Comparison of ENCODE assay signal across 21 mouse cellular contexts in the genomic region with DNA sequence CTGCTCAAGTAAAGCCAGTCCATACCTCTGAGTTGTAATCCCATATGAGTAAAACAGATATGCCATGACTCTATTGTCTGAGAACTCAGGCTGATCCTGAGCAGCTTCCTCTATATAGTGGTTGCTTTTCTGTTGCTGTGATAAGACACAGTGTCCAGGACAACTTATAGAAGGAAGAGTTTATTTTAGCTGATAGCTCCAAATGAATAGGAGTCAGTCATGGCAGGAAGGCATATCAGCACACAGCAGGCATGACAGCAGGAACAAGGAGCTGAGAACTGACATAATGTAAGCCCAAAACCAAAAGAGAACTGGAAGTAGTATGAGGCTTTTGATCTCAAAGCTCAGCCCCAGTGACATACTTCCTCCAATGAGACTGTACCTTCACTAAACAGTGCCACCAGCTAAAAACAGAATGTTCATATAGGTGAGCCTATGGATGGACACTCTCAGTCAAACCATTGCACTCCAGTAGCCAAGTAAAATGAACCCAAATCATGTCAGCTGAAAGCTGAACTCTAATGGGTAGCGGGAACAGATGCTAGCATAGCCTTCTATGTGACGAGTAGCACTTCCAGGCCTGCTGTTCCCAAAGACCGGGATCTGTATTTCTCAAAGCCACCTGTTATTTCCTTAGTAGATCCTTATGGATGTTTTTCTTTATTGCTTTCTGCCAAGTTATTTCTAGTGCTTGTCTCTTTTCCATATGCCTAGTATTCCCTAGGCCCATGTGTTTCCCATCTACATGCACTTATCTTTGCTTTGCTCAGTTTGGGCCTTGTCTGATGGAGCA.
DNase-seq lines count a peak whose midpoint lies in the region; ATAC-seq lines count a peak whose summit lies in the region.
"Had no signal": no experiment of that assay in that cellular context is flagged by ENCODE, and none has a peak within 500 bp of the region (broad histone marks: within the 10 kb centered on the region; RNA-seq: fewer than 3 reads in every experiment).

No protein-coding gene starts in this region.

- no peak for DNase-seq in frontal cortex, postnatal 14 days (ENCODE audit: low spot score in 2 of 2)
- DNase-seq in layer of hippocampus, adult 18-20 months (ENCODE audit: low spot score in 2 of 2), result peak; percentile 36 to 61
- no peak for DNase-seq in layer of hippocampus, postnatal 10 days (ENCODE audit: low spot score in 2 of 2)
- DNase-seq in brain, embryonic 18.5 days (ENCODE audit: low read depth, low spot score), result peak; percentile 39
- DNase-seq in layer of hippocampus, adult 9-11 months, result peak; percentile 65
- DNase-seq in embryo, embryonic 10 days (ENCODE audit: low spot score), result no peak
- DNase-seq: adrenal gland, postnatal 25 days; cerebellum, adult 8-10 months; cerebellum, postnatal 25 days; embryo, embryonic 11 days; kidney, adult 18-20 months; kidney, postnatal 4 days; lung, embryonic 14.5 days; lung, postnatal 14 days; right cerebral cortex, postnatal 4 days; thymus, adult 2 months; thymus, postnatal 36 days had no signal

- peak; percentile 67 for ATAC-seq in frontal cortex, adult (ENCODE audit: low TSS enrichment)
- ATAC-seq: CD4-positive, CD25-positive, alpha-beta regulatory T cell, adult 4 months; inflammation-experienced regulatory T-cells, adult 6 months; midbrain, embryonic 15.5 days had no signal

Comparison
In these comparisons a context has a peak if more than half of its experiments do, and no peak if none do; other contexts are left out.
1. DNase-seq: peak in layer of hippocampus, adult 18-20 months (2 of 2), brain, embryonic 18.5 days (single experiment) and layer of hippocampus, adult 9-11 months (single experiment); none in frontal cortex, postnatal 14 days (0 of 2), layer of hippocampus, postnatal 10 days (0 of 2) and embryo, embryonic 10 days (single experiment).